Mouse (Mus musculus) lung, postnatal 0 days (tissue): ENCODE results near the gene Rora.

Experiments used
- CTCF ChIP-seq: IDR thresholded peaks from 2 replicates; pipeline ENCODE4 v1.5.1; 2016; ENCODE audit warnings: antibody characterized with exemption, mild to moderate bottlenecking
- EP300 ChIP-seq: IDR thresholded peaks from 2 replicates; pipeline ENCODE4 v1.6.1; 2016; ENCODE audit warnings: antibody characterized with exemption, mild to moderate bottlenecking, control low read depth

GRCm38 (mm10) chr9:69397760-69398452 lies 744.3 kb downstream of the Rora start, which contains the start of gene Ice2:
- no peak for TF ChIP-seq EP300
- TF ChIP-seq CTCF = no peak
